Mouse (Mus musculus): ENCODE measurements at regions not wholly inside any gene's neighbourhood (a gene's known extent, or its start where the extent isn't known, plus 50 kb on each side); places are given as distances from the start of the nearest gene placed in this dataset.

GRCm38 (mm10) chr16:76600131-76600530 is 226.5 kb upstream of the Nrip1 start:
- no peaks in the 10 kb centered on the region for H3K27me3 ChIP-seq (ENCODE audit: control insufficient read depth, insufficient read depth, low read depth, low read length)
- H3K4me3 ChIP-seq (ENCODE audit: low read length), result no peak overlapping the region
- peaks cover 2% of the 10 kb centered on the region; the same call in 1 of the 2 replicates for H3K4me1 ChIP-seq (replicated peaks; ENCODE audit: control insufficient read depth, insufficient read depth, low read length)
- H3K4me2 ChIP-seq (ENCODE audit: low read depth, low read length), result peak overlapping the region; percentile 9; the same call in 1 of the 2 replicates
- H3K9ac ChIP-seq (ENCODE audit: low read length), result no peak overlapping the region
- WGBS, result 53% methylated on average over 10 of the region's 10 CpGs
- no peaks in the 10 kb centered on the region for H3K9me3 ChIP-seq (ENCODE audit: control insufficient read depth, low read length)
- no peaks in the 10 kb centered on the region for H3K36me3 ChIP-seq (ENCODE audit: control insufficient read depth, insufficient read depth, low read length)
- H3K27ac ChIP-seq (ENCODE audit: low read length), result no peak overlapping the region
- ATAC-seq (ENCODE audit: low read depth), result no peak

GRCm38 (mm10) chr16:76591956-76592768 is 218.5 kb upstream of the Nrip1 start:
- no peaks in the 10 kb centered on the region for H3K27me3 ChIP-seq (ENCODE audit: control insufficient read depth, insufficient read depth, low read depth, low read length)
- H3K9ac ChIP-seq (ENCODE audit: low read length), result no peak overlapping the region
- H3K27ac ChIP-seq (ENCODE audit: low read length), result 0 out of 2 replicates have a peak overlapping the region, but pooled peaks have one; percentile 12
- peak; percentile 85 for ATAC-seq (ENCODE audit: low read depth)
- no peaks in the 10 kb centered on the region for H3K36me3 ChIP-seq (ENCODE audit: control insufficient read depth, insufficient read depth, low read length)
- no peak overlapping the region for H3K4me3 ChIP-seq (ENCODE audit: low read length)
- WGBS, result 39% methylated on average over 4 of the region's 4 CpGs
- peaks cover 9% of the 10 kb centered on the region; the same call in 1 of the 2 replicates for H3K4me1 ChIP-seq (replicated peaks; ENCODE audit: control insufficient read depth, insufficient read depth, low read length)
- H3K9me3 ChIP-seq (ENCODE audit: control insufficient read depth, low read length), result no peaks in the 10 kb centered on the region
- no peak overlapping the region for H3K4me2 ChIP-seq (ENCODE audit: low read depth, low read length)

- Histone ChIP-seq H3K27me3 (ENCODE audit: control insufficient read depth, insufficient read depth, low read depth, low read length) (no peaks in the 10 kb centered on the region), H3K9me3 (ENCODE audit: control insufficient read depth, low read length) (no peaks in the 10 kb centered on the region), H3K36me3 (ENCODE audit: control insufficient read depth, insufficient read depth, low read length) (no peaks in the 10 kb centered on the region), H3K4me1 (replicated peaks; ENCODE audit: control insufficient read depth, insufficient read depth, low read length) (peaks cover 9% of the 10 kb centered on the region; the same call in 1 of the 2 replicates), H3K4me3 (ENCODE audit: low read length) (no peak overlapping the region), H3K27ac (ENCODE audit: low read length) (no peak overlapping the region), H3K4me2 (ENCODE audit: low read depth, low read length) (no peak overlapping the region), H3K9ac (ENCODE audit: low read length) (no peak overlapping the region)
- 39% methylated on average over 2 of the region's 2 CpGs for WGBS
- ATAC-seq (ENCODE audit: low read depth), result 0 out of 2 replicates have a peak, but pooled peaks have one; percentile 42
Observed at GRCm38 (mm10) chr16:76589791-76590190, 216.2 kb upstream of the Nrip1 start.

GRCm38 (mm10) chr16:76577206-76577605 is 203.6 kb upstream of the Nrip1 start:
- Histone ChIP-seq H3K27me3 (ENCODE audit: control insufficient read depth, insufficient read depth, low read depth, low read length) (no peaks in the 10 kb centered on the region), H3K9me3 (ENCODE audit: control insufficient read depth, low read length) (no peaks in the 10 kb centered on the region), H3K9ac (ENCODE audit: low read length) (no peak overlapping the region), H3K36me3 (ENCODE audit: control insufficient read depth, insufficient read depth, low read length) (no peaks in the 10 kb centered on the region), H3K27ac (ENCODE audit: low read length) (no peak overlapping the region), H3K4me3 (ENCODE audit: low read length) (no peak overlapping the region), H3K4me1 (replicated peaks; ENCODE audit: control insufficient read depth, insufficient read depth, low read length) (no peaks in the 10 kb centered on the region), H3K4me2 (ENCODE audit: low read depth, low read length) (no peak overlapping the region)
- no peak for ATAC-seq (ENCODE audit: low read depth)
- 59% methylated on average over 2 of the region's 2 CpGs for WGBS

- H3K4me2 ChIP-seq (ENCODE audit: low read depth, low read length), result no peak overlapping the region
- H3K4me1 ChIP-seq (replicated peaks; ENCODE audit: control insufficient read depth, insufficient read depth, low read length), result no peaks in the 10 kb centered on the region
- no peak overlapping the region for H3K9ac ChIP-seq (ENCODE audit: low read length)
- H3K36me3 ChIP-seq (ENCODE audit: control insufficient read depth, insufficient read depth, low read length), result no peaks in the 10 kb centered on the region
- no peaks in the 10 kb centered on the region for H3K9me3 ChIP-seq (ENCODE audit: control insufficient read depth, low read length)
- H3K4me3 ChIP-seq (ENCODE audit: low read length), result no peak overlapping the region
- WGBS, result 52% methylated on average over 3 of the region's 3 CpGs
- no peaks in the 10 kb centered on the region for H3K27me3 ChIP-seq (ENCODE audit: control insufficient read depth, insufficient read depth, low read depth, low read length)
- no peak for ATAC-seq (ENCODE audit: low read depth)
- H3K27ac ChIP-seq (ENCODE audit: low read length), result no peak overlapping the region
Observed at GRCm38 (mm10) chr16:76575281-76575680, 201.7 kb upstream of the Nrip1 start.

- 26% methylated on average over 11 of the region's 11 CpGs for WGBS
- H3K36me3 ChIP-seq (ENCODE audit: control insufficient read depth, insufficient read depth, low read length), result no peaks in the 10 kb centered on the region
- H3K4me2 ChIP-seq (ENCODE audit: low read depth, low read length), result no peak overlapping the region
- no peak overlapping the region for H3K4me3 ChIP-seq (ENCODE audit: low read length)
- H3K9ac ChIP-seq (ENCODE audit: low read length), result no peak overlapping the region
- H3K27ac ChIP-seq (ENCODE audit: low read length), result no peak overlapping the region
- peaks cover 5% of the 10 kb centered on the region; the same call in 1 of the 2 replicates for H3K4me1 ChIP-seq (replicated peaks; ENCODE audit: control insufficient read depth, insufficient read depth, low read length)
- no peaks in the 10 kb centered on the region for H3K9me3 ChIP-seq (ENCODE audit: control insufficient read depth, low read length)
- ATAC-seq (ENCODE audit: low read depth), result no peak
- no peaks in the 10 kb centered on the region for H3K27me3 ChIP-seq (ENCODE audit: control insufficient read depth, insufficient read depth, low read depth, low read length)
Observed at GRCm38 (mm10) chr16:76566220-76566619, 192.6 kb upstream of the Nrip1 start.

GRCm38 (mm10) chr16:76554846-76555245 is 181.2 kb upstream of the Nrip1 start:
- no peak for ATAC-seq (ENCODE audit: low read depth)
- Histone ChIP-seq H3K36me3 (ENCODE audit: control insufficient read depth, insufficient read depth, low read length) (no peaks in the 10 kb centered on the region), H3K4me2 (ENCODE audit: low read depth, low read length) (no peak overlapping the region), H3K27ac (ENCODE audit: low read length) (no peak overlapping the region), H3K4me1 (replicated peaks; ENCODE audit: control insufficient read depth, insufficient read depth, low read length) (no peaks in the 10 kb centered on the region), H3K27me3 (ENCODE audit: control insufficient read depth, insufficient read depth, low read depth, low read length) (no peaks in the 10 kb centered on the region), H3K4me3 (ENCODE audit: low read length) (no peak overlapping the region), H3K9me3 (ENCODE audit: control insufficient read depth, low read length) (no peaks in the 10 kb centered on the region), H3K9ac (ENCODE audit: low read length) (no peak overlapping the region)
- 83% methylated on average over 4 of the region's 4 CpGs for WGBS

GRCm38 (mm10) chr16:76549628-76550027 is 176.0 kb upstream of the Nrip1 start:
- no peak overlapping the region for H3K4me3 ChIP-seq (ENCODE audit: low read length)
- no peaks in the 10 kb centered on the region for H3K27me3 ChIP-seq (ENCODE audit: control insufficient read depth, insufficient read depth, low read depth, low read length)
- no peaks in the 10 kb centered on the region for H3K4me1 ChIP-seq (replicated peaks; ENCODE audit: control insufficient read depth, insufficient read depth, low read length)
- ATAC-seq (ENCODE audit: low read depth), result no peak
- no peaks in the 10 kb centered on the region for H3K36me3 ChIP-seq (ENCODE audit: control insufficient read depth, insufficient read depth, low read length)
- H3K4me2 ChIP-seq (ENCODE audit: low read depth, low read length), result no peak overlapping the region
- H3K27ac ChIP-seq (ENCODE audit: low read length), result no peak overlapping the region
- no peaks in the 10 kb centered on the region for H3K9me3 ChIP-seq (ENCODE audit: control insufficient read depth, low read length)
- 90% methylated on average over 5 of the region's 5 CpGs for WGBS
- no peak overlapping the region for H3K9ac ChIP-seq (ENCODE audit: low read length)

- ATAC-seq (ENCODE audit: low read depth), result no peak
- H3K27ac ChIP-seq (ENCODE audit: low read length), result no peak overlapping the region
- H3K4me3 ChIP-seq (ENCODE audit: low read length), result no peak overlapping the region
- no peak overlapping the region for H3K4me2 ChIP-seq (ENCODE audit: low read depth, low read length)
- WGBS, result 90% methylated on average over 4 of the region's 4 CpGs
- no peak overlapping the region for H3K9ac ChIP-seq (ENCODE audit: low read length)
- H3K27me3 ChIP-seq (ENCODE audit: control insufficient read depth, insufficient read depth, low read depth, low read length), result no peaks in the 10 kb centered on the region
- no peaks in the 10 kb centered on the region for H3K4me1 ChIP-seq (replicated peaks; ENCODE audit: control insufficient read depth, insufficient read depth, low read length)
- no peaks in the 10 kb centered on the region for H3K36me3 ChIP-seq (ENCODE audit: control insufficient read depth, insufficient read depth, low read length)
- H3K9me3 ChIP-seq (ENCODE audit: control insufficient read depth, low read length), result no peaks in the 10 kb centered on the region
Observed at GRCm38 (mm10) chr16:76547087-76547486, 173.5 kb upstream of the Nrip1 start.

All from lung, embryonic 16.5 days (tissue).